Mouse (Mus musculus) testis, adult 2 months (tissue): ENCODE results near the gene Tia1.

Experiments used
- CTCF ChIP-seq: fragments of 200-500 bp; IDR thresholded peaks from 2 replicates; pipeline ENCODE4 v1.5.1; 2012; ENCODE audit warnings: low read depth, mild to moderate bottlenecking, inconsistent platforms, low read length, moderate library complexity; ENCODE audit not compliant: control insufficient read depth, insufficient read depth, insufficient replicate concordance
- POLR2A ChIP-seq: fragments of 200-500 bp; IDR thresholded peaks from 2 replicates; pipeline ENCODE4 v1.6.1; 2012; ENCODE audit warnings: low read depth, mild to moderate bottlenecking, inconsistent platforms, low read length, moderate library complexity; ENCODE audit not compliant: control insufficient read depth

DNA sequence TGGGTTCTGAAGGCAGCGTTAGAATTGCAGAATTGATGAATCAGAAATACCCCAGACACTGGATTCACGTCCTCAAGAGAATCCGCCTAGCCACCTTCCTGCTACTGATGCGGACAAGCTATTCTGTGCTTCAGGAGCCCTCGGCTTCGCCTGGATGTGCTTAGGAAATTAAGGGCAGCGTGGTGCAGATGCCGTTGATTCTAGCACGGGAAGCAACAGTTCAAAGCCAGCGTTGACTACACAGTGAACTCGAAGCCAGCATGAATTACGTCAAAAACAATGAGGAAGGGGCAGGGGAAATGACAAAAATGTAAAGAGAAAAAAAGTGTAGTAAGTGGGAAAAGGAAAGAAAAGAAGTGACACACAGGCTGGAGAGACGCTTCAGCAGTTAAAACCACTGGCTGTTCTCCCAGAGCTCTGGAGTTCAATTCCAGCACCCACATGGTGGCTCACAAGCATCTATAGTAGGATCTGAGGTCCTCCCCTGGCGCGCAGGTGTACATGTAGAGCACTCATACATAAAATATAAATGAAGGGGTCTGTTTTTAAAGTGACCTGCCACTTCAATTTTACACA, 33.2 kb upstream of the Tia1 start, which contains the start of gene Snrpg:
- TF ChIP-seq CTCF (no peak), POLR2A (0 out of 2 replicates have a peak, but pooled peaks have one; percentile 15)
